Mouse (Mus musculus): Measurements from ENCODE around the gene Gm42906.

GRCm38 (mm10) chr5:151103284-151103683 lies 324.7 kb downstream of the Gm42906 start:
- TF ChIP-seq CTCF (IDR thresholded peaks at IDR 0.05; ENCODE audit: low read depth, low read length) (no peak), POLR2A (IDR thresholded peaks at IDR 0.05; ENCODE audit: insufficient read depth, low read length) (no peak), EP300 (IDR thresholded peaks at IDR 0.05; ENCODE audit: insufficient read depth, low read depth, low read length) (no peak)
